Mouse (Mus musculus) CD8-positive naive resting alpha-beta T cell, adult 2 months (primary cell): ENCODE results near the gene Rpl36.

Source experiments
- DNase-seq, 2 experiments: peaks; one replicate each; pipeline ENCODE4 v3.0.0; 2022; ENCODE audit warnings: low read depth in 2 of 2, low spot score in 2 of 2

Gene Rpl36

DNA sequence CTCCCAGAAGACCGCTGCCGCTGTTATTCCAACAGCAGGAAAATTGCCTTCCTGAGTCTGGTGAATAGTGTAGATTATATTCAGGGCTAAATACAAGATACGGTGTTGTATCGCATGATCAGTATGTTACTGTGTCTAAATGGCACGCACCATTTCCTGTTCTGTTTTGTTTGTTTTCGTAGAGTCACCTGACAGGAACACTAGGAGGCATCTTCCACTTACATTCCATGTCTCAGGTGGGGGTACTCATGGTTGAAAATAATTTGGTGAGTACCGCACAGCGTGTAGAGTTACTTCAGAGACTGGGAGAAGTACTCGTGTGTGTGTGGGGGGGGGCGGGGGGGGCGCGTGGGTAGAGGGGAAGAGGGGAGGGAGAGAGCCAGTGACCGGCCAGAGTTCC, 34.3 kb downstream of the Rpl36 start:
- DNase-seq: no peak

DNA sequence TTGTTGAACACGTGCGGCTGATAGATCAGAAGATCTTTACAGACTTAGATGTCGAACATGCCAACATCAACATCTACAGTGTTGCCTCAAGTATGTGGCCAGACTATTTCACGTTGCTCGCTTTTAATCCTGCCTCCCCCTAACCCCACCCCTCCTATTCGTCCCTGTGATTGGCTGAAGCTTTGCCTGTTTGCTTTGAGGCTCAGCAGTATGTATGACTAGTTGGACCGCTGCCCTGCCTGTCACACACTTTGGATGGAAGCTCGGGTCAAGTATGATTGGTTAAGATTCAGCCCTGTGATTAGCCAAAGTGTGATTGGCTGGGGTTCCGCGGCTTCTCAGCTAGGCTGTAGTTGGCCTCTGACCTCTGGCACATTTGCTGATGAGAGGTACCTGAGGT, 38.6 kb downstream of the Rpl36 start:
- no peak for DNase-seq

DNA sequence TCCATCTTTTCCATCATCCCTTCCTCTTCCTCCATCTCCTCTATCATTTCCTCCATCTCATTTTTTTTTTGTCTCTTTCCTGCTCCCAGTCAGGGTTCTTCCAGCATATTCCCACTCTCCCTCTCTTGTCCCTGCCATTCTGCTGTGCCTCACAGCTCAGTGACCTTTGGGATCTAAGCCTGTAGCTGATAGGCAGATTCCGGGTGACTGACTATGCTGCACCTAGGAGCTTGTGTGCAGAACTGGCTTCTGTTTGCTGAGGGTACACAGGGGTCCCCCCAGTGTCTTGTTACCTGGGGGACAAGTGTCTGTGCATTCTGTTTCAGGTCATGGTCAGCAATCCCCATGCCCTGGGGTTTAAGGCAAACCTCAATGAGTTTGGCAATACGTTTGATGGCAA, 41.6 kb downstream of the Rpl36 start:
- DNase-seq: no peak

DNA sequence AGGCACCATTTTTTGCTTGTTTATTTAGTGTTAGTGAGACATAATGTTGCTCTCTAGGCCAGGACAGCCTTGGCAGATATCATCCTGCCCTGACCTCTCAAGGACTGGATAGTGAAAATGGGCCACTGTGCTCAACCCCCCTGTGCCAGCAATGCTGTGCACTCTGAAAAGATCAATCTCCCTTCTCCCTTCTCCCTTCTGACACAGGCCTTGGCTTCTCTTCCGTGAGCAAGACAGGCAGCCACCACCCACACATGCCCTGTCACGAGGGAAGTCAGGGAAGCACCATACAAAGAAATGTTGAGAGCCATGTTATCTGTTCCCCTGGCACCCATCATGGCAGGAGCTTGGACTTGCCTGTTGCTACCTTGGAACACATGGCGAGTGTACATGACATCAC, 42.1 kb downstream of the Rpl36 start:
- no peak for DNase-seq

DNA sequence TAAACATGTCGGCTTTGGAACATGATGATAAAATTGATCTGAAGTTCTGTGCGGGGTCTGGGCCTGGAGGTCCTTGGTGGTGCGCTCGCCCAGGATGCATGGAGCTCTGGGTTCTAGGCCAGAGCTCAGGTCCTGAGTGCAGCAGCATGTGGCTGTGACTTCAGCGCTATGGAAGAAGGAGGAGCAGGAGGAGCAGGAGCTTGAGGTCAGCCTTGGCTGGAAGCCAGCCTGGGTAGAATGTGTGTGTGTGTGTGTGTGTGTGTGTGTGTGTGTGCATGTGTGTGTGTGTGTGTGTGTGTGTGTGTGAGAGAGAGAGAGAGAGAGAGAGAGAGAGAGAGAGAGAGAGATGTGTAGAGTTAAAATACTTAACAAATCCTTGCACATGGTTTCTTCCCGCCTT, 43.0 kb downstream of the Rpl36 start:
- DNase-seq: no peak

DNA sequence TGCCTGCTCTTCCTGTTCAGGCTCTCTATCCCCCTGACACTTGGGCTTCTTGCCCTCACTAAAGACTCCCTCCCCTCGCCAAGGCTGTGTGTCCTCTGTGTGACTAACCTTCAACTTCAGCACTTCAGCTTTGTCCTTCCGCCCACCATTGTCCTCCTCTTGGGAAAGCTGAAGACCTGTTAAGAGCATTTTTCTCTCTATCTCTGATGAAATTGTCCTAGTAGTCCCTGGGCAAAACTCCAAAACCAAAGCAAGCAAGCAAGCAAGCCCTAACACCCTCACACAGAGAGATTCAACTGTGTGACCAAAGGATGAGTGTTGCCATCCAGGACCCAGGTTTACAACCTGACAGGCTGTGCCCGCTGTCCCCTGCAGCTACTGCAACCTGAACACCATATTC, 50.4 kb downstream of the Rpl36 start:
- no peak for DNase-seq
